Mouse (Mus musculus) MEL (cell line): ENCODE measurements around the gene Dmpk. TPM values are rescaled to one million over a fixed set of nuclear protein-coding genes. Genes with fewer than 3 reads are reported as not detected.

Experiments
- DNase-seq: peaks from one replicate; pipeline ENCODE4 v3.0.0; 2011; ENCODE audit warnings: low read depth, low spot score
- H3K27ac ChIP-seq: 2 replicates; pipeline ENCODE4 v1.5.1; 2012; ENCODE audit warnings: low read depth, mild to moderate bottlenecking, control low read depth, low read length, moderate library complexity; ENCODE audit not compliant: control insufficient read depth
- H3K27me3 ChIP-seq, 2 experiments: fragments of 150-350 bp in 1 of 2; sonication (generic) in 1 of 2; 2 replicates each; pipeline ENCODE4 v1.6.1; 2012; ENCODE audit warnings: low read length in 2 of 2, mild to moderate bottlenecking in 2 of 2, improper control_type of control experiment in 1 of 2, moderate library complexity in 1 of 2; ENCODE audit not compliant: insufficient read depth in 2 of 2, control insufficient read depth in 1 of 2
- H3K36me3 ChIP-seq, 2 experiments: 2 replicates each; pipeline ENCODE4 v1.6.1; 2012 to 2014; ENCODE audit warnings: low read length in 2 of 2, improper control_type of control experiment in 1 of 2, inconsistent platforms in 1 of 2, mild to moderate bottlenecking in 1 of 2; ENCODE audit not compliant: insufficient read depth in 2 of 2, control insufficient read depth in 1 of 2
- H3K4me1 ChIP-seq, 2 experiments: fragments of 150-350 bp in 1 of 2; sonication (generic) in 1 of 2; 2 replicates each; pipeline ENCODE4 v1.6.1; 2012; ENCODE audit warnings: low read length in 2 of 2, improper control_type of control experiment in 1 of 2, mild to moderate bottlenecking in 1 of 2; ENCODE audit not compliant: insufficient read depth in 2 of 2, control insufficient read depth in 1 of 2
- H3K4me3 ChIP-seq, 2 experiments: fragments of 150-350 bp in 1 of 2; sonication (generic) in 1 of 2; 2 replicates each; pipeline ENCODE4 v1.5.1; 2012; ENCODE audit warnings: low read depth in 2 of 2, low read length in 2 of 2, mild to moderate bottlenecking in 2 of 2, moderate library complexity in 2 of 2, control low read depth in 1 of 2, improper control_type of control experiment in 1 of 2; ENCODE audit not compliant: control insufficient read depth in 1 of 2, insufficient read depth in 1 of 2
- H3K79me2 ChIP-seq: 2 replicates; pipeline ENCODE4 v1.6.1; 2012; ENCODE audit warnings: mild to moderate bottlenecking, low read length, moderate library complexity; ENCODE audit not compliant: control insufficient read depth, poor library complexity, insufficient read depth
- H3K9ac ChIP-seq: 2 replicates; pipeline ENCODE4 v1.6.1; 2012; ENCODE audit warnings: low read depth, mild to moderate bottlenecking, control low read depth, low read length, moderate library complexity; ENCODE audit not compliant: control insufficient read depth, poor library complexity, severe bottlenecking
- H3K9me3 ChIP-seq: fragments of 150-350 bp; sonication (generic); replicated peaks from 2 replicates; pipeline ENCODE4 v1.6.1; 2012; ENCODE audit warnings: mild to moderate bottlenecking, low read length, improper control_type of control experiment, moderate library complexity; ENCODE audit not compliant: insufficient read depth
- CTCF ChIP-seq, 3 experiments: IDR thresholded peaks in 2 of 3; conservative IDR thresholded peaks in 1 of 3; 2 replicates each; pipeline ENCODE4 v1.5.1; 2011 to 2012; ENCODE audit warnings: low read length in 3 of 3, low read depth in 2 of 3, mild to moderate bottlenecking in 2 of 3, improper control_type of control experiment in 1 of 3, inconsistent platforms in 1 of 3, mixed read lengths in 1 of 3, moderate library complexity in 1 of 3; ENCODE audit not compliant: control insufficient read depth in 1 of 3, insufficient read depth in 1 of 3, poor library complexity in 1 of 3, severe bottlenecking in 1 of 3
- GATA1 ChIP-seq: IDR thresholded peaks from 2 replicates; pipeline ENCODE4 v1.6.1; 2011; ENCODE audit warnings: low read depth, low read length, improper control_type of control experiment
- JUND ChIP-seq: IDR thresholded peaks from 2 replicates; pipeline ENCODE4 v1.6.1; 2011; ENCODE audit warnings: low read depth, mild to moderate bottlenecking, improper control_type of control experiment, low read length
- MAX ChIP-seq: IDR thresholded peaks from 2 replicates; pipeline ENCODE4 v1.6.1; 2011; ENCODE audit warnings: low read length, improper control_type of control experiment
- MXI1 ChIP-seq: IDR thresholded peaks from 2 replicates; pipeline ENCODE4 v1.6.1; 2011; ENCODE audit warnings: mild to moderate bottlenecking, low read depth, low read length, improper control_type of control experiment
- MYB ChIP-seq: IDR thresholded peaks from 2 replicates; pipeline ENCODE4 v1.6.1; 2011; ENCODE audit warnings: mild to moderate bottlenecking, low read depth, low read length, improper control_type of control experiment
- NELFE ChIP-seq: IDR thresholded peaks from 2 replicates; pipeline ENCODE4 v1.6.1; 2011; ENCODE audit warnings: low read depth, low read length, improper control_type of control experiment
- RAD21 ChIP-seq: IDR thresholded peaks from 2 replicates; pipeline ENCODE4 v1.6.1; 2011; ENCODE audit warnings: mild to moderate bottlenecking, low read depth, low read length, improper control_type of control experiment
- SMC3 ChIP-seq: IDR thresholded peaks from 2 replicates; pipeline ENCODE4 v1.6.1; 2011; ENCODE audit warnings: low read depth, low read length, improper control_type of control experiment
- TAL1 ChIP-seq: IDR thresholded peaks from 2 replicates; pipeline ENCODE4 v1.6.1; 2012; ENCODE audit warnings: mild to moderate bottlenecking, inconsistent platforms, low read length, moderate library complexity, mixed read lengths
- ZC3H11A ChIP-seq: IDR thresholded peaks from 2 replicates; pipeline ENCODE4 v1.6.1; 2012; ENCODE audit warnings: low read depth, mild to moderate bottlenecking, inconsistent platforms, low read length, improper control_type of control experiment
- ZNF384 ChIP-seq: IDR thresholded peaks from 2 replicates; pipeline ENCODE4 v1.6.1; 2012; ENCODE audit warnings: low read depth, mild to moderate bottlenecking, inconsistent platforms, low read length, improper control_type of control experiment
- polyA plus RNA-seq, 2 experiments: library from polyadenylated mRNA; stranded (reverse) in 1 of 2; unstranded in 1 of 2; fragments of >175 nt in 1 of 2; fragments of >200 nt in 1 of 2; gene quantifications; 2 replicates each; pipeline versions ENCODE4 v1.2.1 to v1.2.4; 2012; ENCODE audit warnings: low replicate concordance in 2 of 2, low read depth in 1 of 2; ENCODE audit not compliant: insufficient read length in 2 of 2, insufficient read depth in 1 of 2, missing spikeins in 1 of 2
- total RNA-seq: library from RNA; depleted of rRNA; stranded (reverse); fragments of 300-350 nt; gene quantifications from 2 replicates; pipeline ENCODE4 v1.2.3, GENCODE M21; 2012

The Dmpk gene
- total and polyA plus RNA-seq, 3 experiments, result 5.4 to 29.3 TPM; not detected in 1

DNA sequence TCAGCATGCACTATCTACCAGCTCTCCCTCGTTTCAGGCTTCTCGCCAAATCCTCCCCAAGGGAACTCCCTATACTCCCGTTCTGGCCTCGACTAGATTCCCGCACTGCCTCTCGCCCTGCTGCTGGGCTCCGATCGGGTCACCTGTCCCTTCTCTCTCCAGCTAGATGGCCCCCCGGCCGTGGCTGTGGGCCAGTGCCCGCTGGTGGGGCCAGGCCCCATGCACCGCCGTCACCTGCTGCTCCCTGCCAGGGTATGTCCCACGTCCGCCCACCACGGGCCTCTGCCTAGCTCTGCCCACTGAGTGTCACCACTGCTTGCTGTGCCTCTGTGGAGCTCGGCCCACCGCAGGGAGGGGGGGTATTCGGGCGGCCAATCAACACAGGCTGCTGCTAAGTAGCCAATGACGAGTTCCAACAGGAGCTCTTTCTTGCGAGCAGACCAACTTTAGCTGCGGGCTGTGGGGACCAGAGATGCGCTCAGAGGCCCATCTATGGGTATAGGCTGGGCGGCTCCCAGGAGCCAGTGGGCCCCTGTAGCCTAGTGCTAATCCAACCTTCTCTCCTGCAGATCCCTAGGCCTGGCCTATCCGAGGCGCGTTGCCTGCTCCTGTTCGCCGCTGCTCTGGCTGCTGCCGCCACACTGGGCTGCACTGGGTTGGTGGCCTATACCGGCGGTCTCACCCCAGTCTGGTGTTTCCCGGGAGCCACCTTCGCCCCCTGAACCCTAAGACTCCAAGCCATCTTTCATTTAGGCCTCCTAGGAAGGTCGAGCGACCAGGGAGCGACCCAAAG is 8.9 kb downstream of the Dmpk start:
- Histone ChIP-seq H3K27ac (no peak overlapping the region), H3K4me1 (peaks cover 0 to 9% of the 10 kb centered on the region in 2 experiments; a peak in 3 of 4 replicates), H3K4me3 (no peak overlapping the region), H3K9ac (no peak overlapping the region), H3K36me3 (no peaks in the 10 kb centered on the region), H3K27me3 (no peaks in the 10 kb centered on the region), H3K9me3 (no peaks in the 10 kb centered on the region), H3K79me2 (peaks cover 8% of the 10 kb centered on the region; the same call in 1 of the 2 replicates)
- DNase-seq, result no peak
- no peak for TF ChIP-seq CTCF (IDR thresholded peaks at IDR 0.05 in 2 of 3, conservative IDR thresholded peaks at IDR 0.05 in 1 of 3; ENCODE audit: control insufficient read depth in 1 of 3, insufficient read depth in 1 of 3, low read depth in 2 of 3, low read length in 3 of 3, poor library complexity in 1 of 3, severe bottlenecking in 1 of 3)
- no peak for TF ChIP-seq MAX
- TF ChIP-seq JUND, result no peak
- no peak for TF ChIP-seq MXI1
- no peak for TF ChIP-seq RAD21
- TF ChIP-seq TAL1, result no peak
- TF ChIP-seq MYB, result no peak
- TF ChIP-seq ZNF384, result no peak
- no peak for TF ChIP-seq ZC3H11A

DNA sequence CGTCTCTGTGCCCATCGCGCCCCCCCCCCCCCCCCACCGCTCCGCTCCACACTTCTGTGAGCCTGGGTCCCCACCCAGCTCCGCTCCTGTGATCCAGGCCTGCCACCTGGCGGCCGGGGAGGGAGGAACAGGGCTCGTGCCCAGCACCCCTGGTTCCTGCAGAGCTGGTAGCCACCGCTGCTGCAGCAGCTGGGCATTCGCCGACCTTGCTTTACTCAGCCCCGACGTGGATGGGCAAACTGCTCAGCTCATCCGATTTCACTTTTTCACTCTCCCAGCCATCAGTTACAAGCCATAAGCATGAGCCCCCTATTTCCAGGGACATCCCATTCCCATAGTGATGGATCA is 9.5 kb downstream of the Dmpk start:
- TF ChIP-seq MYB (no peak), NELFE (no peak), GATA1 (no peak), MXI1 (peak; percentile 22; the same call in 1 of the 2 replicates), CTCF (IDR thresholded peaks at IDR 0.05 in 2 of 3, conservative IDR thresholded peaks at IDR 0.05 in 1 of 3; ENCODE audit: control insufficient read depth in 1 of 3, insufficient read depth in 1 of 3, low read depth in 2 of 3, low read length in 3 of 3, poor library complexity in 1 of 3, severe bottlenecking in 1 of 3) (peak; percentile 57 to 96 (median 77); a peak in 5 of 6 replicates), RAD21 (peak; percentile 66), SMC3 (peak; percentile 67)
- TF ChIP-seq, all 39 proteins: peak for 4
- peaks cover 0 to 9% of the 10 kb centered on the region in 2 experiments; a peak in 3 of 4 replicates for H3K4me1 ChIP-seq
- no peaks in the 10 kb centered on the region for H3K27me3 ChIP-seq
- H3K79me2 ChIP-seq, result peaks cover 8% of the 10 kb centered on the region; the same call in 1 of the 2 replicates
- peak; percentile 80 for DNase-seq
- H3K4me3 ChIP-seq, result peak overlapping the region; percentile 47 to 58
- H3K9me3 ChIP-seq, result no peaks in the 10 kb centered on the region
- H3K36me3 ChIP-seq, result no peaks in the 10 kb centered on the region
- peak overlapping the region; percentile 23 for H3K27ac ChIP-seq
- peak overlapping the region; percentile 51 for H3K9ac ChIP-seq
